11 mouse cellular contexts compared by ENCODE assay signal in the genomic region with DNA sequence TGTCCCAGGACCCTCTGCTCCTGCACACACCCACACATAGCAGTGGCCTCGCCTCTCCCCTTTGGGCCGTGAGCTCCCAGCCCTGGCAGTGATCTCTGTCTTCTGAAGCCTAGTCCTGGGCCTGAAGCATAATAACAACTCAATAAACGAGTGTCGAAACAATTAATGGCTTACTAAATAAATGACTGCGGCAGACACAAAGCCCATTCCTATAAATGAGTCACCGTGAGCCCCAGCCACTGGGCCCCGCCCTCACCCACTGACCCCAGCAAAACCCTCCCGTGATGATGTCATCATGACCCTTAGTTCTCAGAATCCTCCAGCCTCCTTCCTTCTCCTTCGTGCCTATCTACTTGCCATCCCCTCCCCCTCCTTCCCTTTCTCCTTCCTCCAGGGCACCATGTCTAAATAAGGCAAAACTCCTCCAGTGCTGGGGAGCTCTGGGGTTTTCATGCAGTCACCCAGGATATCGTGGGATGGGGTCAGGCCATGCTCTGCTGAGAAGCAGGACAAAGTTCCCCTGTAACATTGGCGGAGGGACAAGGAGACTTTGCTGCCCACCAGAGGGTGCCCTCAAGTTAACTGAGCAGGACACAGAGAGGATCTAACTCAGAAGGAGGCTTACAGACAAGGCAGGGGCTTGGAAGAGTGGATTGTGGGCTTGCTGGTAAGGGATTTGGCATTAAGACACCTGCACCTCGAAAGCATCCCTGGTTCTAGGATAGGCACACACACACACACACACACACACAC. TPM values are rescaled to one million over a fixed set of nuclear protein-coding genes. Genes with fewer than 3 reads are reported as not detected.
DNase-seq lines count a peak whose midpoint lies in the region; ATAC-seq and TF ChIP-seq lines count a peak whose summit lies in the region.
"Had no signal": no experiment of that assay in that cellular context is flagged by ENCODE, and none has a peak within 500 bp of the region (broad histone marks: within the 10 kb centered on the region; RNA-seq: fewer than 3 reads in every experiment).

No protein-coding gene starts in this region.

- H3K27me3 ChIP-seq in heart, postnatal 0 days (ENCODE audit: control insufficient read depth, insufficient read depth, low read length): no peaks in the 10 kb centered on the region
- no peaks in the 10 kb centered on the region for H3K27me3 ChIP-seq in kidney, postnatal 0 days (ENCODE audit: insufficient read depth, low read length)
- no peaks in the 10 kb centered on the region for H3K27me3 ChIP-seq in hindbrain, embryonic 12.5 days
- H3K27me3 ChIP-seq: neural tube, embryonic 15.5 days had no signal

- H3K4me2 ChIP-seq in heart, postnatal 0 days (ENCODE audit: low read depth, low read length): no peak overlapping the region
- H3K4me2 ChIP-seq in kidney, postnatal 0 days (ENCODE audit: low read length): no peak overlapping the region
- no peak overlapping the region for H3K4me2 ChIP-seq in hindbrain, embryonic 12.5 days (replicated peaks)
- H3K4me2 ChIP-seq: neural tube, embryonic 15.5 days had no signal

- no peak for ATAC-seq in heart, postnatal 0 days (ENCODE audit: insufficient read depth, low read depth)
- ATAC-seq in kidney, postnatal 0 days (replicated peaks; ENCODE audit: low FRiP score, low read depth): peak; percentile 74
- ATAC-seq in monocyte, adult 5-6 weeks (replicated peaks; ENCODE audit: insufficient number of reproducible peaks, low FRiP score, low TSS enrichment, poor library complexity, severe bottlenecking): peak; percentile 41
- no peak for ATAC-seq in hindbrain, embryonic 12.5 days (ENCODE audit: low FRiP score)

- no peak overlapping the region for H3K9ac ChIP-seq in heart, postnatal 0 days (replicated peaks; ENCODE audit: low read depth, low read length)
- no peak overlapping the region for H3K9ac ChIP-seq in kidney, postnatal 0 days (ENCODE audit: low read depth, low read length)
- H3K9ac ChIP-seq in hindbrain, embryonic 12.5 days: no peak overlapping the region
- H3K9ac ChIP-seq: neural tube, embryonic 15.5 days had no signal

- no peak overlapping the region for H3K4me3 ChIP-seq in heart, postnatal 0 days (ENCODE audit: low read depth, low read length)
- H3K4me3 ChIP-seq in kidney, postnatal 0 days (replicated peaks; ENCODE audit: low read depth, low read length): no peak overlapping the region
- H3K4me3 ChIP-seq in hindbrain, embryonic 12.5 days: no peak overlapping the region
- H3K4me3 ChIP-seq: neural tube, embryonic 15.5 days had no signal

- no peak overlapping the region for H3K27ac ChIP-seq in heart, postnatal 0 days (ENCODE audit: low read depth)
- H3K27ac ChIP-seq in kidney, postnatal 0 days: peak overlapping the region; percentile 58; the same call in 1 of the 2 replicates
- H3K27ac ChIP-seq in hindbrain, embryonic 12.5 days: no peak overlapping the region
- H3K27ac ChIP-seq: neural tube, embryonic 15.5 days had no signal

- H3K4me1 ChIP-seq in heart, postnatal 0 days (ENCODE audit: control insufficient read depth, insufficient read depth): peaks cover 8% of the 10 kb centered on the region; the same call in 1 of the 2 replicates
- 0 out of 2 replicates have a peak, but pooled peaks cover 3% of the 10 kb centered on the region for H3K4me1 ChIP-seq in kidney, postnatal 0 days (replicated peaks; ENCODE audit: insufficient read depth, low read length)
- H3K4me1 ChIP-seq in hindbrain, embryonic 12.5 days: no peaks in the 10 kb centered on the region
- H3K4me1 ChIP-seq: neural tube, embryonic 15.5 days had no signal

- DNase-seq in heart, postnatal 0 days (ENCODE audit: low spot score): no peak
- DNase-seq in heart, postnatal 4 days: no peak
- DNase-seq in adipocyte (ENCODE audit: low spot score): peak; percentile 48
- peak; percentile 52 for DNase-seq in kidney, postnatal 0 days (ENCODE audit: low spot score)
- DNase-seq in cerebellum, postnatal 10 days: no peak
- no peak for DNase-seq in adrenal gland, postnatal 25 days
- DNase-seq: gastrocnemius, postnatal 14 days; layer of hippocampus, adult 9-11 months had no signal

- WGBS in heart, postnatal 0 days: 51% methylated on average over 12 of the region's 12 CpGs
- 34% methylated on average over 12 of the region's 12 CpGs for WGBS in kidney, postnatal 0 days
- WGBS in hindbrain, embryonic 12.5 days: 60% methylated on average over 11 of the region's 12 CpGs

- no peak for TF ChIP-seq EP300 in heart, postnatal 0 days (IDR thresholded peaks at IDR 0.05; ENCODE audit: low read depth)

- peak; percentile 18; the same call in 1 of the 2 replicates for TF ChIP-seq CTCF in heart, postnatal 0 days (IDR thresholded peaks at IDR 0.05; ENCODE audit: low read depth)
- TF ChIP-seq CTCF in kidney, postnatal 0 days (IDR thresholded peaks at IDR 0.05; ENCODE audit: low read depth): peak; percentile 54

- no peaks in the 10 kb centered on the region for H3K9me3 ChIP-seq in heart, postnatal 0 days (replicated peaks; ENCODE audit: control insufficient read depth, low read length)
- H3K9me3 ChIP-seq in kidney, postnatal 0 days (replicated peaks; ENCODE audit: low read length): no peaks in the 10 kb centered on the region
- no peaks in the 10 kb centered on the region for H3K9me3 ChIP-seq in hindbrain, embryonic 12.5 days (replicated peaks)
- H3K9me3 ChIP-seq: neural tube, embryonic 15.5 days had no signal

- H3K36me3 ChIP-seq in heart, postnatal 0 days (replicated peaks; ENCODE audit: control insufficient read depth, insufficient read depth, low read length): no peaks in the 10 kb centered on the region
- no peaks in the 10 kb centered on the region for H3K36me3 ChIP-seq in kidney, postnatal 0 days (ENCODE audit: insufficient read depth, low read length)
- H3K36me3 ChIP-seq in hindbrain, embryonic 12.5 days: no peaks in the 10 kb centered on the region
- H3K36me3 ChIP-seq: neural tube, embryonic 15.5 days had no signal

RNA-seq across cellular contexts. Expression of gene Plb1, which starts 36.5 kb away (rescaled TPM):
- total RNA-seq in heart, postnatal 0 days (2014; rRNA removed; ENCODE audit: low replicate concordance): 1.0 and 2.8 TPM in 2 replicates
- 0.97 and 1.4 TPM in 2 replicates for polyA plus RNA-seq in heart, postnatal 0 days (2015; fragmentation: Nextera tagmentation; extraction: Ambion mirVana)
- total RNA-seq in heart, postnatal 4 days (2021): 1 to 10 TPM; 3.9 to 4.7 TPM
- 0.33 and 0.36 TPM in 2 replicates for polyA plus RNA-seq in kidney, postnatal 0 days (2015; fragmentation: Nextera tagmentation; extraction: Ambion mirVana)
- not detected in 3 replicates for total RNA-seq in monocyte, adult 5-6 weeks (2017)
- not detected in 2 replicates for total RNA-seq in adrenal gland, postnatal 25 days (2021)
- 0.21 and 0.34 TPM in 2 replicates for polyA plus RNA-seq in hindbrain, embryonic 12.5 days (2016; fragmentation: Nextera tagmentation; extraction: Ambion mirVana)
- polyA plus RNA-seq: neural tube, embryonic 15.5 days had no signal

Comparison
In these comparisons a context has a peak if more than half of its experiments do, and no peak if none do; other contexts are left out.
1. ATAC-seq: peak in kidney, postnatal 0 days (single experiment) and monocyte, adult 5-6 weeks (single experiment); none in heart, postnatal 0 days (single experiment) and hindbrain, embryonic 12.5 days (single experiment).
2. DNase-seq: peak in adipocyte (single experiment) and kidney, postnatal 0 days (single experiment); none in heart, postnatal 0 days (single experiment), heart, postnatal 4 days (single experiment), cerebellum, postnatal 10 days (0 of 2) and adrenal gland, postnatal 25 days (single experiment).